Mouse (Mus musculus): ENCODE measurements around the gene Csdc2.

Gene Csdc2

GRCm38 (mm10) chr15:81925760-81926445, 10.7 kb upstream of the Csdc2 start, which contains the start of gene Polr3h:
Gene Polr3h (minus strand): TSS chr15:81926240.
- DNase-seq (ENCODE audit: low spot score in 2 of 2): peak; percentile 93 to 95

GRCm38 (mm10) chr15:81926446-81926822, 10.1 kb upstream of the Csdc2 start:
- no peak for DNase-seq (ENCODE audit: low spot score in 2 of 2)

- DNase-seq (ENCODE audit: low spot score in 2 of 2): no peak
Measured at GRCm38 (mm10) chr15:81927741-81928140, 8.8 kb upstream of the Csdc2 start.

GRCm38 (mm10) chr15:81928277-81928676, 8.3 kb upstream of the Csdc2 start:
- DNase-seq (ENCODE audit: low spot score in 2 of 2): no peak

- DNase-seq (ENCODE audit: low spot score in 2 of 2): peak in 1 of 2 experiments; percentile 42
Measured at GRCm38 (mm10) chr15:81932951-81933470, 3.5 kb upstream of the Csdc2 start.

- no peak for DNase-seq (ENCODE audit: low spot score in 2 of 2)
Measured at GRCm38 (mm10) chr15:81933986-81934385, 2.6 kb upstream of the Csdc2 start.

GRCm38 (mm10) chr15:81935869-81936637, 506 bp upstream of the Csdc2 start:
- DNase-seq (ENCODE audit: low spot score in 2 of 2): no peak

- DNase-seq (ENCODE audit: low spot score in 2 of 2): peak in 1 of 2 experiments; percentile 44
Measured at GRCm38 (mm10) chr15:81937098-81937972, 776 bp downstream of the Csdc2 start.

GRCm38 (mm10) chr15:81938246-81938645, 1.7 kb downstream of the Csdc2 start:
- no peak for DNase-seq (ENCODE audit: low spot score in 2 of 2)

- DNase-seq (ENCODE audit: low spot score in 2 of 2): no peak
Measured at GRCm38 (mm10) chr15:81939157-81939715, 2.7 kb downstream of the Csdc2 start.

GRCm38 (mm10) chr15:81939774-81940173, 3.2 kb downstream of the Csdc2 start:
- DNase-seq (ENCODE audit: low spot score in 2 of 2): no peak

GRCm38 (mm10) chr15:81940219-81940618, 3.7 kb downstream of the Csdc2 start:
- DNase-seq (ENCODE audit: low spot score in 2 of 2): no peak

GRCm38 (mm10) chr15:81941010-81941409, 4.5 kb downstream of the Csdc2 start:
- DNase-seq (ENCODE audit: low spot score in 2 of 2): no peak

GRCm38 (mm10) chr15:81943176-81943749, 6.7 kb downstream of the Csdc2 start:
- no peak for DNase-seq (ENCODE audit: low spot score in 2 of 2)

- no peak for DNase-seq (ENCODE audit: low spot score in 2 of 2)
Measured at GRCm38 (mm10) chr15:81949076-81949475, 12.5 kb downstream of the Csdc2 start.

GRCm38 (mm10) chr15:81949476-81950131, 13.0 kb downstream of the Csdc2 start:
- no peak for DNase-seq (ENCODE audit: low spot score in 2 of 2)

- no peak for DNase-seq (ENCODE audit: low spot score in 2 of 2)
Measured at GRCm38 (mm10) chr15:81950716-81951115, 14.2 kb downstream of the Csdc2 start.

GRCm38 (mm10) chr15:81951159-81951558, 14.6 kb downstream of the Csdc2 start:
- no peak for DNase-seq (ENCODE audit: low spot score in 2 of 2)

- DNase-seq (ENCODE audit: low spot score in 2 of 2): no peak
Measured at GRCm38 (mm10) chr15:81952310-81952709, 15.8 kb downstream of the Csdc2 start.

- DNase-seq (ENCODE audit: low spot score in 2 of 2): no peak
Measured at GRCm38 (mm10) chr15:81954151-81954583, 17.6 kb downstream of the Csdc2 start.

- DNase-seq (ENCODE audit: low spot score in 2 of 2): no peak
Measured at GRCm38 (mm10) chr15:81954716-81955115, 18.2 kb downstream of the Csdc2 start.

All from urinary bladder, postnatal 4 days (tissue).